Mouse (Mus musculus) brown adipose tissue, adult 24 weeks (tissue): ENCODE data around the gene Ttc7b. TPM values are rescaled to one million over a fixed set of nuclear protein-coding genes. Genes with fewer than 3 reads are reported as not detected.

Source experiments
- H3K27ac ChIP-seq: fragments of 200-500 bp; replicated peaks from 2 replicates; pipeline ENCODE4 v1.5.1; 2012; ENCODE audit warnings: low read depth, mild to moderate bottlenecking, low read length
- H3K4me1 ChIP-seq: fragments of 200-500 bp; 2 replicates; pipeline ENCODE4 v1.6.1; 2012; ENCODE audit warnings: low read length, mixed read lengths; ENCODE audit not compliant: control insufficient read depth, insufficient read depth, insufficient read length
- H3K4me3 ChIP-seq: fragments of 200-500 bp; 2 replicates; pipeline ENCODE4 v1.5.1; 2012; ENCODE audit warnings: low read depth, mild to moderate bottlenecking, low read length, moderate library complexity; ENCODE audit not compliant: insufficient read depth
- polyA plus RNA-seq: library from polyadenylated mRNA; stranded (reverse); fragments of >200 nt; gene quantifications from 2 replicates; pipeline ENCODE4 v1.2.4, GENCODE M21; 2012; ENCODE audit not compliant: missing spikeins, insufficient read depth, insufficient read length

Ttc7b gene
- polyA plus RNA-seq, 1 experiment, result 37.7 TPM

GRCm38 (mm10) chr12:100437862-100438261 lies 82.8 kb downstream of the Ttc7b start:
- H3K4me1 ChIP-seq, result peaks cover 18% of the 10 kb centered on the region; the same call in 1 of the 2 replicates
- H3K4me3 ChIP-seq, result no peak overlapping the region
- H3K27ac ChIP-seq, result no peak overlapping the region

- peaks cover 16% of the 10 kb centered on the region; the same call in 1 of the 2 replicates for H3K4me1 ChIP-seq
- H3K27ac ChIP-seq, result no peak overlapping the region
- H3K4me3 ChIP-seq, result no peak overlapping the region
Observed at GRCm38 (mm10) chr12:100435763-100436162, 84.9 kb downstream of the Ttc7b start.

- H3K4me1 ChIP-seq, result peaks cover 5% of the 10 kb centered on the region; the same call in 1 of the 2 replicates
- no peak overlapping the region for H3K4me3 ChIP-seq
- H3K27ac ChIP-seq, result no peak overlapping the region
Observed at GRCm38 (mm10) chr12:100431830-100432229, 88.8 kb downstream of the Ttc7b start.

GRCm38 (mm10) chr12:100429414-100430114 lies 91.1 kb downstream of the Ttc7b start:
- H3K4me3 ChIP-seq, result no peak overlapping the region
- H3K27ac ChIP-seq, result no peak overlapping the region

GRCm38 (mm10) chr12:100428183-100428582 lies 92.4 kb downstream of the Ttc7b start:
- H3K4me3 ChIP-seq, result no peak overlapping the region
- peaks cover 15% of the 10 kb centered on the region for H3K4me1 ChIP-seq
- no peak overlapping the region for H3K27ac ChIP-seq

More at GRCm38 (mm10) chr12:100429414-100430114, 91.1 kb downstream of the Ttc7b start:
- H3K4me1 ChIP-seq, result peaks cover 15% of the 10 kb centered on the region

GRCm38 (mm10) chr12:100426212-100426611 lies 94.4 kb downstream of the Ttc7b start:
- peak overlapping the region; percentile 6; the same call in 1 of the 2 replicates for H3K27ac ChIP-seq
- no peak overlapping the region for H3K4me3 ChIP-seq
- H3K4me1 ChIP-seq, result peaks cover 18% of the 10 kb centered on the region

GRCm38 (mm10) chr12:100425028-100425427 lies 95.6 kb downstream of the Ttc7b start:
- Histone ChIP-seq H3K4me1 (peaks cover 18% of the 10 kb centered on the region), H3K27ac (no peak overlapping the region), H3K4me3 (no peak overlapping the region)

- Histone ChIP-seq H3K4me1 (peaks cover 15% of the 10 kb centered on the region), H3K4me3 (no peak overlapping the region), H3K27ac (no peak overlapping the region)
Observed at GRCm38 (mm10) chr12:100422286-100422820, 98.3 kb downstream of the Ttc7b start.

- peaks cover 14% of the 10 kb centered on the region for H3K4me1 ChIP-seq
- H3K27ac ChIP-seq, result no peak overlapping the region
- no peak overlapping the region for H3K4me3 ChIP-seq
Observed at GRCm38 (mm10) chr12:100421538-100421937, 99.1 kb downstream of the Ttc7b start.

- H3K27ac ChIP-seq, result no peak overlapping the region
- H3K4me3 ChIP-seq, result no peak overlapping the region
- H3K4me1 ChIP-seq, result peaks cover 12% of the 10 kb centered on the region
Observed at GRCm38 (mm10) chr12:100420903-100421302, 99.7 kb downstream of the Ttc7b start.

GRCm38 (mm10) chr12:100419946-100420874 lies 100.4 kb downstream of the Ttc7b start:
- Histone ChIP-seq H3K4me1 (peaks cover 8% of the 10 kb centered on the region), H3K27ac (no peak overlapping the region), H3K4me3 (no peak overlapping the region)

- no peak overlapping the region for H3K4me3 ChIP-seq
- no peak overlapping the region for H3K27ac ChIP-seq
- no peaks in the 10 kb centered on the region for H3K4me1 ChIP-seq
Observed at GRCm38 (mm10) chr12:100415802-100416201, 104.8 kb downstream of the Ttc7b start.

GRCm38 (mm10) chr12:100414717-100415398 lies 105.8 kb downstream of the Ttc7b start:
- Histone ChIP-seq H3K4me1 (no peaks in the 10 kb centered on the region; the same call in 1 of the 2 replicates), H3K4me3 (no peak overlapping the region), H3K27ac (no peak overlapping the region)

- no peak overlapping the region for H3K4me3 ChIP-seq
- no peaks in the 10 kb centered on the region; the same call in 1 of the 2 replicates for H3K4me1 ChIP-seq
- no peak overlapping the region for H3K27ac ChIP-seq
Observed at GRCm38 (mm10) chr12:100408714-100409113, 111.9 kb downstream of the Ttc7b start.

GRCm38 (mm10) chr12:100408143-100408542 lies 112.5 kb downstream of the Ttc7b start:
- Histone ChIP-seq H3K27ac (no peak overlapping the region), H3K4me3 (no peak overlapping the region), H3K4me1 (no peaks in the 10 kb centered on the region; the same call in 1 of the 2 replicates)
